In genomic region chr12:21505731-21506368, GRCm38 (mm10) we compare ENCODE assay signal across 12 mouse cellular contexts.
DNase-seq lines count a peak whose midpoint lies in the region; ATAC-seq lines count a peak whose summit lies in the region.
"Had no signal": no experiment of that assay in that cellular context is flagged by ENCODE, and none has a peak within 500 bp of the region (broad histone marks: within the 10 kb centered on the region; RNA-seq: fewer than 3 reads in every experiment).

No protein-coding gene starts in this region.

- WGBS in hindbrain, embryonic 15.5 days, result 55% methylated on average over 6 of the region's 6 CpGs
- 70% methylated on average over 6 of the region's 6 CpGs for WGBS in hindbrain, embryonic 12.5 days
- 46% methylated on average over 6 of the region's 6 CpGs for WGBS in hindbrain, embryonic 16.5 days

- H3K9me3 ChIP-seq in hindbrain, embryonic 15.5 days, result no peaks in the 10 kb centered on the region
- no peaks in the 10 kb centered on the region for H3K9me3 ChIP-seq in hindbrain, embryonic 12.5 days (replicated peaks)
- no peaks in the 10 kb centered on the region for H3K9me3 ChIP-seq in hindbrain, embryonic 16.5 days (ENCODE audit: control insufficient read depth, low read length)

- no peak overlapping the region for H3K9ac ChIP-seq in hindbrain, embryonic 15.5 days
- no peak overlapping the region for H3K9ac ChIP-seq in hindbrain, embryonic 12.5 days
- H3K9ac ChIP-seq in hindbrain, embryonic 16.5 days (ENCODE audit: low read depth, low read length), result no peak overlapping the region

- H3K36me3 ChIP-seq in hindbrain, embryonic 15.5 days, result no peaks in the 10 kb centered on the region
- no peaks in the 10 kb centered on the region for H3K36me3 ChIP-seq in hindbrain, embryonic 12.5 days
- H3K36me3 ChIP-seq in hindbrain, embryonic 16.5 days (ENCODE audit: control insufficient read depth, insufficient read depth, low read length), result no peaks in the 10 kb centered on the region

- peak; percentile 31; the same call in 1 of the 2 replicates for ATAC-seq in hindbrain, embryonic 15.5 days (ENCODE audit: low FRiP score, low read depth)
- no peak for ATAC-seq in hindbrain, embryonic 12.5 days (ENCODE audit: low FRiP score)
- ATAC-seq in hindbrain, embryonic 16.5 days, result peak; percentile 61; the same call in 1 of the 2 replicates
- ATAC-seq: activated CD4-positive, CD25-positive, alpha-beta regulatory T cell, adult 4 months had no signal

- no peaks in the 10 kb centered on the region for H3K27me3 ChIP-seq in hindbrain, embryonic 15.5 days
- no peaks in the 10 kb centered on the region for H3K27me3 ChIP-seq in hindbrain, embryonic 12.5 days
- no peaks in the 10 kb centered on the region for H3K27me3 ChIP-seq in hindbrain, embryonic 16.5 days (replicated peaks; ENCODE audit: control insufficient read depth, insufficient read depth, low read length)

- DNase-seq in right cerebral cortex, postnatal 25 days, result peak; percentile 31
- DNase-seq in right cerebral cortex, postnatal 14 days, result no peak
- peak; percentile 16 for DNase-seq in right cerebral cortex, postnatal 4 days
- no peak for DNase-seq in adrenal gland, adult 2 months
- DNase-seq in frontal cortex, adult 2 months (ENCODE audit: extremely low spot score in 1 of 2, low spot score in 1 of 2), result no peak
- DNase-seq: embryo, embryonic 11 days; kidney, adult 9 months had no signal

- peak overlapping the region; percentile 37; the same call in 1 of the 2 replicates for H3K27ac ChIP-seq in hindbrain, embryonic 15.5 days (replicated peaks)
- no peak overlapping the region for H3K27ac ChIP-seq in hindbrain, embryonic 12.5 days
- H3K27ac ChIP-seq in hindbrain, embryonic 16.5 days (ENCODE audit: low read depth, low read length), result no peak overlapping the region

- H3K4me2 ChIP-seq in hindbrain, embryonic 15.5 days, result no peak overlapping the region
- H3K4me2 ChIP-seq in hindbrain, embryonic 12.5 days (replicated peaks), result no peak overlapping the region
- no peak overlapping the region for H3K4me2 ChIP-seq in hindbrain, embryonic 16.5 days (ENCODE audit: low read length)
- H3K4me2 ChIP-seq: heart, embryonic 11.5 days had no signal

- H3K4me1 ChIP-seq in hindbrain, embryonic 15.5 days (replicated peaks), result peaks cover 16% of the 10 kb centered on the region
- H3K4me1 ChIP-seq in hindbrain, embryonic 12.5 days, result peaks cover 2% of the 10 kb centered on the region
- peaks cover 1% of the 10 kb centered on the region for H3K4me1 ChIP-seq in hindbrain, embryonic 16.5 days (ENCODE audit: control insufficient read depth, insufficient read depth, low read depth, low read length)

- no peak overlapping the region for H3K4me3 ChIP-seq in hindbrain, embryonic 15.5 days
- H3K4me3 ChIP-seq in hindbrain, embryonic 12.5 days, result no peak overlapping the region
- H3K4me3 ChIP-seq in hindbrain, embryonic 16.5 days (ENCODE audit: low read length), result no peak overlapping the region

Comparison
In these comparisons a context has a peak if more than half of its experiments do, and no peak if none do; other contexts are left out.
1. DNase-seq: peak in right cerebral cortex, postnatal 25 days (single experiment) and right cerebral cortex, postnatal 4 days (single experiment); none in right cerebral cortex, postnatal 14 days (single experiment), adrenal gland, adult 2 months (single experiment) and frontal cortex, adult 2 months (0 of 2).